Mouse (Mus musculus): Measurements from ENCODE around the gene Larp1.
A peak's percentile ranks its signal among the peaks of the same experiment; 100 is the strongest.

DNA sequence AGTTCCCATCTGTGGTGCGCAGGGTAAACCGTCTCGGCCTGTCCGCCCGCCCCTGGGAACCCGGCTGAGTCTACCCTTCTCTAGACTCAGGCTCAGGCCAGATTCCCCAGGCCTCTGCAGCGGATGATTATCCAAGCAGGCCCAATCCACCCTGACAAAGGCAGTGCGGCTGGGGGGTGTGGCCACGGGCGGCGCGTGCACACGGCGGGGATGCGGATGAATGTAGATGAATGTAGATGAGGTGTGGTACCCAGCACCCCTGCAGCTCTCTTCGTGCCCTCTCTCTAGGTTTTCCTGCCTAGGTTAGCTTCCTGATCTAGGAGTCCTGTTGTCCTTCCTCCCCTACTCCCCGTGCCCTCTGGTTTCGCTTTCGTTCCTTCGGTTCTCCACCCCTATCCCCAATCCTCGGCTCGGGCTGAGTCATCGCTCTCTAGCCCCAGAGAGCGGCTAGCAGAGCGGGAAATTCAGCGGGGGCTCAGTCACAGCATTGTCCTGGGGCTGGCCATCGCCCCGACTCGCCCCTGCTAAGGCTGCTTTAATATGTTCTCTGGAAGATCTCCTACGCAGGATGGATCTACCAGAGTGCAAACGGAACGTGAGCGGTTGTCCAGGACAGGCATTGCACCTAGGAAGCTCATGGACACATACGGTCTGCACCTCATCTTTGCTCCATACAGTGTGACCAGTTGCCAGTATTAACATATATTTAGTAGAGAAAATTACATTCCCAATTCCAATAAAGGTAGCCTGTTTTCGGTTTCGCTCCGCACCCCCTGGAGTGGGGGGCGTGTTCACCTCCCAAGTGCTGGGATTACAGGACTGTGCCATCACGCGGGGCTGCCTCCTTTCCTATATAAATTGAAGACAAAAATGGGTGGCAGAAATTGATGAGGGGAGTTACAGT, 46.2 kb upstream of the Larp1 start:
- TF ChIP-seq POLR2A (IDR thresholded peaks at IDR 0.05; ENCODE audit: insufficient read depth, low read depth, low read length) (0 out of 2 replicates have a peak, but pooled peaks have one; percentile 19), CTCF (IDR thresholded peaks at IDR 0.05; ENCODE audit: insufficient read depth, low read depth, low read length) (no peak)
